Mouse (Mus musculus) hindbrain, postnatal 0 days (tissue): ENCODE measurements around the gene Cpvl. TPM values are rescaled to one million over a fixed set of nuclear protein-coding genes. Genes with fewer than 3 reads are reported as not detected.

Source experiments
- ATAC-seq: fragments of 200-750 bp; cut with Nextera tagmentation; 2 replicates; pipeline ENCODE4 v1.8.0; 2017; ENCODE audit warnings: mild to moderate bottlenecking, moderate TSS enrichment, moderate library complexity
- DNase-seq: peaks from one replicate; pipeline ENCODE4 v3.0.0-alpha.2; 2015; ENCODE audit warnings: low spot score
- H3K27ac ChIP-seq: fragments of 300-500 bp; sonication (generic); 2 replicates; pipeline ENCODE4 v1.5.1; 2014; ENCODE audit warnings: mild to moderate bottlenecking
- H3K27me3 ChIP-seq: fragments of 300-500 bp; sonication (generic); 2 replicates; pipeline ENCODE4 v1.6.1; 2014; ENCODE audit warnings: low read length, mixed read lengths; ENCODE audit not compliant: insufficient read depth
- H3K36me3 ChIP-seq: fragments of 300-500 bp; sonication (generic); 2 replicates; pipeline ENCODE4 v1.6.1; 2014; ENCODE audit warnings: low read length, mixed read lengths; ENCODE audit not compliant: insufficient read depth
- H3K4me1 ChIP-seq: fragments of 300-500 bp; sonication (generic); 2 replicates; pipeline ENCODE4 v1.6.1; 2014; ENCODE audit warnings: antibody characterized with exemption, low read length, mixed read lengths; ENCODE audit not compliant: insufficient read depth
- H3K4me2 ChIP-seq: fragments of 300-500 bp; sonication (generic); 2 replicates; pipeline ENCODE4 v1.6.1; 2014; ENCODE audit warnings: low read depth, mild to moderate bottlenecking, low read length, moderate library complexity, mixed read lengths
- H3K4me3 ChIP-seq: fragments of 300-500 bp; sonication (generic); 2 replicates; pipeline ENCODE4 v1.5.1; 2014; ENCODE audit warnings: low read length
- H3K9ac ChIP-seq: fragments of 300-500 bp; sonication (generic); replicated peaks from 2 replicates; pipeline ENCODE4 v1.6.1; 2014; ENCODE audit warnings: mild to moderate bottlenecking, low read length, moderate library complexity, mixed read lengths
- H3K9me3 ChIP-seq: fragments of 300-500 bp; sonication (generic); 2 replicates; pipeline ENCODE4 v1.6.1; 2016; ENCODE audit warnings: low read length, mixed read lengths
- CTCF ChIP-seq: IDR thresholded peaks from 2 replicates; pipeline ENCODE4 v1.5.1; 2016; ENCODE audit warnings: antibody characterized with exemption, control low read depth, low read depth
- WGBS: fragments of 180-500 bp; shearing (Covaris S2); extraction: QIAGEN DNeasy Blood & Tissue Kit; methylation state at CpG from one replicate; pipeline ENCODE4 v1.1.7; 2014; 5-methylcytosine and 5-hydroxymethylcytosine counted together
- polyA plus RNA-seq: library from polyadenylated mRNA; unstranded; fragments of >200 nt; fragmentation: Nextera tagmentation; extraction: Ambion mirVana; gene quantifications from 2 replicates; pipeline ENCODE4 v1.2.1, GENCODE M21; 2015
- total RNA-seq: library from RNA; depleted of rRNA; stranded (reverse); fragments of >200 nt; gene quantifications from 2 replicates; pipeline ENCODE4 v1.2.3, GENCODE M21; 2014

Gene Cpvl
- total and polyA plus RNA-seq, 2 experiments from 2014 or later = 0.15 TPM; not detected in 1

GRCm38 (mm10) chr6:53963906-53964496 lies 14.5 kb downstream of the Cpvl start:
- WGBS = 70% methylated on average over 5 of the region's 5 CpGs
- TF ChIP-seq CTCF = no peak
- no peaks in the 10 kb centered on the region for H3K36me3 ChIP-seq
- no peaks in the 10 kb centered on the region for H3K9me3 ChIP-seq
- DNase-seq = no peak
- H3K9ac ChIP-seq = no peak overlapping the region
- no peak overlapping the region for H3K4me3 ChIP-seq
- H3K4me2 ChIP-seq = no peak overlapping the region
- H3K27ac ChIP-seq = no peak overlapping the region
- peaks cover 10% of the 10 kb centered on the region; the same call in 1 of the 2 replicates for H3K4me1 ChIP-seq
- no peak for ATAC-seq
- H3K27me3 ChIP-seq = no peaks in the 10 kb centered on the region

GRCm38 (mm10) chr6:53962006-53962405 lies 16.5 kb downstream of the Cpvl start:
- H3K27me3 ChIP-seq = no peaks in the 10 kb centered on the region
- H3K9ac ChIP-seq = no peak overlapping the region
- no peak overlapping the region for H3K4me2 ChIP-seq
- no peaks in the 10 kb centered on the region for H3K9me3 ChIP-seq
- H3K27ac ChIP-seq = no peak overlapping the region
- H3K36me3 ChIP-seq = no peaks in the 10 kb centered on the region
- DNase-seq (no peak), ATAC-seq (no peak)
- H3K4me1 ChIP-seq = peaks cover 8% of the 10 kb centered on the region; the same call in 1 of the 2 replicates
- H3K4me3 ChIP-seq = no peak overlapping the region
- TF ChIP-seq CTCF = no peak
- WGBS = 68% methylated on average over 1 of the region's 1 CpGs

DNA sequence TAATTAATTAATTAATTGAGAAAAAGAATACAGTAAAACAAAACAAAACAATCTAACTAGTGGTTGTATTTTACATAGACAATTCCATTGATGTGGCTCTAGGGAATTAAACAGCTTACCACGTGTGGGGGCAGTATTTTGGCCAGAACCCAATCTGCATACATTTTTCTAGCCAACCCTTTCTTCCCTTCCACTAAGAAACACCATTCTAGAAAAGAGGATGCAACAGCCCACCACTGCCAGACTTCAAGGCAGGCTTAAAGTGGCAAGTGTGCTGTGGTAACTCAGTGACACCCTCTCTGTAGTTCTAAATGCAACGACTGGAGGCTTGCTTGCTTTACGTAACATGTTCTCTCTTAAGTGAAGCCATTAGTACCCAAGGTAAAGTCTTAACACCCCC lies 18.6 kb downstream of the Cpvl start:
- ATAC-seq = no peak

GRCm38 (mm10) chr6:53958321-53958720 lies 20.1 kb downstream of the Cpvl start:
- peak; percentile 69 for ATAC-seq
- no peaks in the 10 kb centered on the region for H3K4me1 ChIP-seq
- H3K4me2 ChIP-seq = no peak overlapping the region
- peak; percentile 95 for TF ChIP-seq CTCF
- peak; percentile 90 for DNase-seq
- no peaks in the 10 kb centered on the region for H3K9me3 ChIP-seq
- no peaks in the 10 kb centered on the region for H3K27me3 ChIP-seq
- 9% methylated on average over 7 of the region's 7 CpGs for WGBS
- H3K36me3 ChIP-seq = no peaks in the 10 kb centered on the region
- no peak overlapping the region for H3K4me3 ChIP-seq
- H3K9ac ChIP-seq = no peak overlapping the region
- H3K27ac ChIP-seq = no peak overlapping the region

More for the DNA sequence above, 18.6 kb downstream of the Cpvl start:
- WGBS = 65% methylated on average over 3 of the region's 3 CpGs
- no peaks in the 10 kb centered on the region for H3K4me1 ChIP-seq
- no peak for TF ChIP-seq CTCF
- DNase-seq = no peak
- H3K27ac ChIP-seq = no peak overlapping the region
- no peaks in the 10 kb centered on the region for H3K36me3 ChIP-seq
- H3K4me2 ChIP-seq = no peak overlapping the region
- H3K9ac ChIP-seq = no peak overlapping the region
- no peaks in the 10 kb centered on the region for H3K27me3 ChIP-seq
- H3K9me3 ChIP-seq = no peaks in the 10 kb centered on the region
- H3K4me3 ChIP-seq = no peak overlapping the region

GRCm38 (mm10) chr6:53956513-53956912 lies 22.0 kb downstream of the Cpvl start:
- ATAC-seq = no peak
- Histone ChIP-seq H3K27me3 (no peaks in the 10 kb centered on the region), H3K9me3 (no peaks in the 10 kb centered on the region), H3K4me3 (no peak overlapping the region), H3K9ac (no peak overlapping the region), H3K4me2 (no peak overlapping the region), H3K4me1 (0 out of 2 replicates have a peak, but pooled peaks cover under 1% of the 10 kb centered on the region), H3K27ac (no peak overlapping the region), H3K36me3 (no peaks in the 10 kb centered on the region)
- TF ChIP-seq CTCF = no peak
- DNase-seq = no peak
- 81% methylated on average over 4 of the region's 4 CpGs for WGBS

DNA sequence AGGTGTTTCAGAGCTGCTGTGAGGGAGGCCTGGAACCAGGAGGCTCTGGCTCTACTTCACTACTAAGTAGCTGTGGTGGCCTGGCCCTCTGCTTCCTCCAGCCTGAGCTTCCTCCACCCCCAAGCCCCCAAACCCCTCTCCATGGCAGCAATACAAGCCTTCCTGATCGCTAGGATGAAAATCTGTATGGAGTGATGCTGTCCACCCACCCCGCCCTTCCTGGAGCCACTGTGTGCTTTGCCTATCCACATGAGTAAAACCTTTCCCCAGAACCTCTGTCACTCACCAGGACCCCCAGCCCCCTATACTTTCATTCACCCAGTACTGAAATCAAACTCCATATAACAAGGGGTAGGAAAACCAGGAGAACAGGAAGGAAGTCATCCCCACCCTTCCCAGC lies 22.6 kb downstream of the Cpvl start:
- no peak overlapping the region for H3K4me2 ChIP-seq
- TF ChIP-seq CTCF = no peak
- no peak overlapping the region for H3K4me3 ChIP-seq
- 83% methylated on average over 2 of the region's 2 CpGs for WGBS
- no peak overlapping the region for H3K27ac ChIP-seq
- H3K36me3 ChIP-seq = no peaks in the 10 kb centered on the region
- no peak for ATAC-seq
- 0 out of 2 replicates have a peak, but pooled peaks cover 4% of the 10 kb centered on the region for H3K4me1 ChIP-seq
- no peak for DNase-seq
- no peak overlapping the region for H3K9ac ChIP-seq
- no peaks in the 10 kb centered on the region for H3K27me3 ChIP-seq
- H3K9me3 ChIP-seq = no peaks in the 10 kb centered on the region

DNA sequence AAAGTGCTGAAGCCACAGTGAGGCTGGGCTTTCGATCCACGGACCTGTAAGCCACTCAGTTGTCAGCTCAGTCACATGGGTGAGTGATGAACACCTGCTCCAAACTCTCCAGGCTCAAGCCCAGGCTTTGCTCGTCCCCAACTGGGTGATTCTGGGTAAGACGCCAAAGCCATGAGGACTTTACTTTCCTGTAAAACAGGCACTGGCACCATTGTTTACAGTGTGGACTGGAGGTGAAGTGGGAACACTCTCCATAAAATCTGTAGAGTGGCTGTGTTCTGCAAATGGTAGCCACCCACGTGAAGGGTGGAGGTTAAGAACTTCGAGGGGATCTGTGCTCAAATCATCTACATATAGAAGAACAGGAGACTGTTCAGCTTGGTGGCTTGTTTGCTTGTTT lies 23.2 kb downstream of the Cpvl start:
- WGBS = 80% methylated on average over 6 of the region's 6 CpGs
- Histone ChIP-seq H3K36me3 (no peaks in the 10 kb centered on the region), H3K9me3 (no peaks in the 10 kb centered on the region), H3K27me3 (no peaks in the 10 kb centered on the region), H3K4me2 (no peak overlapping the region), H3K4me1 (0 out of 2 replicates have a peak, but pooled peaks cover 4% of the 10 kb centered on the region), H3K27ac (no peak overlapping the region), H3K9ac (no peak overlapping the region), H3K4me3 (no peak overlapping the region)
- TF ChIP-seq CTCF = no peak
- DNase-seq = no peak
- ATAC-seq = no peak
